Mouse (Mus musculus): ENCODE measurements around the gene Il10rb. TPM values are rescaled to one million over a fixed set of nuclear protein-coding genes. Genes with fewer than 3 reads are reported as not detected.

Gene Il10rb
- total and polyA plus RNA-seq, 3 experiments = 32.1 to 37.9 (median 36.1) TPM

GRCm38 (mm10) chr16:91356760-91357525, 49.0 kb upstream of the Il10rb start:
- Histone ChIP-seq H3K4me3 (replicated peaks in 1 of 3; ENCODE audit: low read depth in 2 of 3, low read length in 2 of 3, poor library complexity in 1 of 3) (no peak overlapping the region), H3K4me2 (ENCODE audit: insufficient read depth, low read depth, poor library complexity, severe bottlenecking) (no peak overlapping the region), H3K36me3 (replicated peaks in 1 of 2; ENCODE audit: control insufficient read depth in 1 of 2, insufficient read depth in 1 of 2, low read length in 1 of 2) (no peaks in the 10 kb centered on the region), H3K27me3 (replicated peaks) (peaks cover 20% of the 10 kb centered on the region), H3K4me1 (ENCODE audit: control insufficient read depth in 1 of 2, insufficient read depth in 2 of 2) (peaks cover 18 to 39% of the 10 kb centered on the region in 2 experiments), H3K27ac (ENCODE audit: insufficient read depth, low read depth) (no peak overlapping the region), H3K9ac (ENCODE audit: insufficient read depth, low read depth) (no peak overlapping the region), H3K79me2 (replicated peaks; ENCODE audit: control insufficient read depth, extremely low read depth, insufficient read depth, poor library complexity, severe bottlenecking) (no peaks in the 10 kb centered on the region), H3K9me3 (replicated peaks; ENCODE audit: low read length) (no peaks in the 10 kb centered on the region)
- TF ChIP-seq NRF1 (IDR thresholded peaks at IDR 0.05; ENCODE audit: low read depth, low read length) (no peak), GABPA (IDR thresholded peaks at IDR 0.05; ENCODE audit: insufficient replicate concordance, low read depth, low read length) (no peak), JUN (IDR thresholded peaks at IDR 0.05; ENCODE audit: insufficient read depth, low read depth, low read length) (no peak), EP300 (IDR thresholded peaks at IDR 0.05; ENCODE audit: low read length) (no peak), USF2 (conservative IDR thresholded peaks at IDR 0.05; ENCODE audit: low read depth, low read length) (no peak), MAFK (IDR thresholded peaks at IDR 0.05; ENCODE audit: insufficient replicate concordance, low read length) (no peak), ZKSCAN1 (IDR thresholded peaks at IDR 0.05; ENCODE audit: borderline replicate concordance, low read depth, low read length) (peak; percentile 72), CHD2 (IDR thresholded peaks at IDR 0.05; ENCODE audit: low read length) (no peak)
- dilution Hi-C loops (cut with MboI; ENCODE audit: extremely low pct_ligation_motif_present, extremely low pct_unique_long_range_greater_than_20kb, low sequenced_read_pairs) (no loop called here), in situ Hi-C loops (cut with MboI; ENCODE audit: low pct_ligation_motif_present, low pct_unique_long_range_greater_than_20kb, low sequenced_read_pairs) (loop anchor here (25.0 kb wide), 2 partner anchors 555 to 930 kb away; partner anchors contain the start of gene Kcne2)
- no peak for DNase-seq (ENCODE audit: extremely low read depth)

- H3K4me3 ChIP-seq (replicated peaks in 1 of 3; ENCODE audit: low read depth in 2 of 3, low read length in 2 of 3, poor library complexity in 1 of 3) = no peak overlapping the region
- no peak overlapping the region for H3K27ac ChIP-seq (ENCODE audit: insufficient read depth, low read depth)
- peaks cover 16% of the 10 kb centered on the region for H3K27me3 ChIP-seq (replicated peaks)
- DNase-seq (ENCODE audit: extremely low read depth) = no peak
- H3K4me1 ChIP-seq (ENCODE audit: control insufficient read depth in 1 of 2, insufficient read depth in 2 of 2) = peaks cover 21 to 45% of the 10 kb centered on the region in 2 experiments
- no peaks in the 10 kb centered on the region for H3K79me2 ChIP-seq (replicated peaks; ENCODE audit: control insufficient read depth, extremely low read depth, insufficient read depth, poor library complexity, severe bottlenecking)
- in situ Hi-C loops (cut with MboI; ENCODE audit: low pct_ligation_motif_present, low pct_unique_long_range_greater_than_20kb, low sequenced_read_pairs) (loop anchor here (25.0 kb wide), 2 partner anchors 555 to 930 kb away; partner anchors contain the start of gene Kcne2), dilution Hi-C loops (cut with MboI; ENCODE audit: extremely low pct_ligation_motif_present, extremely low pct_unique_long_range_greater_than_20kb, low sequenced_read_pairs) (no loop called here)
- TF ChIP-seq ZC3H11A (IDR thresholded peaks at IDR 0.05; ENCODE audit: low read depth, low read length) = no peak
- no peak for TF ChIP-seq ZNF384 (IDR thresholded peaks at IDR 0.05; ENCODE audit: low read depth, low read length)
- TF ChIP-seq EP300 (IDR thresholded peaks at IDR 0.05; ENCODE audit: low read length) = no peak
- TF ChIP-seq USF1 (IDR thresholded peaks at IDR 0.05; ENCODE audit: low read depth, low read length) = no peak
- TF ChIP-seq NELFE (IDR thresholded peaks at IDR 0.05; ENCODE audit: low read depth, low read length) = no peak
- no peak for TF ChIP-seq RAD21 (IDR thresholded peaks at IDR 0.05; ENCODE audit: low read depth, low read length)
- TF ChIP-seq ELF1 (IDR thresholded peaks at IDR 0.05; ENCODE audit: low read depth, low read length) = no peak
- no peak for TF ChIP-seq BHLHE40 (IDR thresholded peaks at IDR 0.05; ENCODE audit: low read depth, low read length)
- H3K36me3 ChIP-seq (replicated peaks in 1 of 2; ENCODE audit: control insufficient read depth in 1 of 2, insufficient read depth in 1 of 2, low read length in 1 of 2) = no peaks in the 10 kb centered on the region
- no peaks in the 10 kb centered on the region for H3K9me3 ChIP-seq (replicated peaks; ENCODE audit: low read length)
- no peak overlapping the region for H3K9ac ChIP-seq (ENCODE audit: insufficient read depth, low read depth)
- no peak overlapping the region for H3K4me2 ChIP-seq (ENCODE audit: insufficient read depth, low read depth, poor library complexity, severe bottlenecking)
These were observed 48.5 kb upstream of the Il10rb start for GRCm38 (mm10) chr16:91357526-91357900.

Measured in CH12.LX (cell line).